Mouse (Mus musculus) adipocyte (in vitro differentiated cells): Measurements from ENCODE around the gene Hist2h3c2.
"Not testable (repeated sequence)": the region's sequence is repeated elsewhere in the genome, so short reads cannot be mapped to it uniquely, and the experiment has no call there.

ENCODE experiments used
- DNase-seq: peaks from one replicate; pipeline ENCODE4 v3.0.0-alpha.2; 2016; ENCODE audit warnings: low spot score

The Hist2h3c2 gene

DNA sequence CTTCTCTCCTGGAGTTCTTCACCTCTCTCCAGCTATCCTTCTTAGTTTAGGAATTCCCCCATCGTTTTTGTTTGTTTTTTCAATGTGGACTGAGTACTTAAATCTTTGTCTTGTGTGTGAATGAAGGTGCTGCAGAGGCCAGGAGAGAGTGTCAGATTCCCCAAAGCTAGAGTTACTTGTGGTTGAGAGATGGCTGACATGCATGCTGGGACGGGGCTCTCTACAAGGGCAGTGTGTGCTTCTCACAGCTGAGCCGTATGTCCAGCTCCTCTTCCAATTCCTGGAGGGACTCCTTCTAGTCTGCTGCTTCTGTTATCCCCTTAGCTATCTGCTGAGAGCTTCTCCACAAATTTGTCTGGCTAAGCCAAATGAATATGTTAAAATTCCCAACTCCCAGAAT is 3.1 kb downstream of the Hist2h3c2 start:
- no peak for DNase-seq

DNA sequence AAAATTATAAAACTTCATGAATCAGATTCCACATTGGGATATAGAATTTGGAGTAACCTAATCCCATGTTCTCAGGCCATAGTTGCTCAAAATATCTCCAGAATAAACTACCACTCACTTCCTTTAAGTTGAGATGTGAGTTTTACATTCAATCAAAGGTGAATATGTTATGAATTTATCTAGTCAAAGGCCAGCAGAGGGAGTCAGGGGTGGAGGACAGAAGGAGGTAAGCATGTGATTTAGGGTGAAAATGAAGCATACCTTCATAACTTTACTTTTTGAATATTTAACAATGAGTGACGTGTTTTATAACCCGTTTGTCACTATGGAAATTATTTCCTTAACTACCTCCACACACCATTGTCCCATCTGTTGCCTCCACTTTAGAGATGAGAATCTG is 4.0 kb downstream of the Hist2h3c2 start:
- DNase-seq: no peak

DNA sequence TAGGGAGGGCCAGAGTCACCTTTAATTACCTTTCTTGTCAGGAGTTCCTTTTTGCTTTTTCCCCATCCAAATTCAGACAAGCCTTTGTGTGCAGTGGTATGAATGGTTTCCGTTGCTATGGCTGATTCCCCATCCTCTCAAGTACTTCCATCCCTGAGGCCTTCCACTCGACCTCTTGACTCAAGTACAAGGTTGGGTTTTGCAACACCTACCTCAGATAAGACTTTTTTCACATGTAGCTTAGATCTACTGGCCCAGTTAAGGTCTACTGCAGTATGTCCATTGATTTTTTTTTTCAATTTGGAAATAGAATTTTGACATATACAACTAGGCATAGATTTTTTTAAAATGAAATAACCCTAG is 7.2 kb downstream of the Hist2h3c2 start:
- no peak for DNase-seq

DNA sequence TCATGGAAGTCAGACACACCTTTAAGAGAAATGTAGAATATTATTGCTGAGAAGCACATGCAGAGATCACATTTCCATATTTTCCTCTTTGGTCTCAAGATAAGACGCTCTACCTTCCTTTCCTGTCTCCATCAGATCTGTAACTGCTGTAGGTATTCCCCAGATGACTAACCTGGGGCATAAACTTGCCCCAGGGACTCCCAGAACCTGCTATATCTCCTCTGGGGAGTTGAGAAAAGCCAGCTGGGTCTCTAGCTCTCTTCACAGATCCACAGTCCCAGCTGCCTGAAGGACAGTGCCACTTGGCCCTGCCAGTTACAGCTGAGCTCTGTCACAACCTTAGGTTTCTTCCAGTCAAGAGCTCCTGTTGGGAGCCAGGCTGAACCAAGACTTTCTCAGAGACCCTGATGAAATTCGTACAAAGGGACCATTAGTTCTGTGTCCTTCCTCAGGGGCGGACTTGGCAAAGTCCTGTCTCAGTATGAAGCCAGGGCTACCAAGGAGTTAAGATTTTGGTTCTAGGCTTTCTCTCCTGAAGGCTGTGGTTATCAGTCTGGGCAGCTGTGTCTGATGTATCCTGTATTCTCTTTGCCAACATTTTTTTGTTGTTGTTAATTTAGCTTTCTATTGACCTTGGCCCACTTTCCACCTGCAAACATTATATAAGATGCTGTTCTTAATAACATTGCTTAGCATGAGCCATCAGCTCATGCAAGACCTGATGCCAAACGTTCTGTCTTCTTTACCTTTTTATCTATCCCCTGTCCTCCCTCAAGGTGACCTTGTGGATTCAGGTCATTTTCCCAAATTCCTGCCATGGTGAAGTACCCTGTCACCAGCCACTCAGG is 7.8 kb downstream of the Hist2h3c2 start:
- no peak for DNase-seq

DNA sequence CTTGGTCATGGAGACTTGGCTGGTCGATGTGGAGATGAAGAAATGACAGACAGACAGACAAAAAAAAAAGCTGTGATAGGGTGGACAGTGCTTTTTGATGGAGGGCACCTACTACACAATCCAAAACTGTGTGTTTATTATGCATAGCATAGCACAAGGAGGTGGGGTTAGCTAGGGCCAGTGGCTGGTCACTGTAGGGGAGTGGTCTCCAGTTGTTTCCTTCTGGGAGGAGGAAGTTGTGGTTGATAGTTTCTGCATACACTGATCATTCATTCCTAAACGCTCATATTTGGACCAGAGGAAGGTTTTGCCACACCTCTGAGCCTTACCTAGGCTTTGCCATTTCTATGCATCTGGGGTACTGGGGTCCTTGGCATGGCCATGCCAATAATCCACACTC is 8.5 kb downstream of the Hist2h3c2 start:
- no peak for DNase-seq

DNA sequence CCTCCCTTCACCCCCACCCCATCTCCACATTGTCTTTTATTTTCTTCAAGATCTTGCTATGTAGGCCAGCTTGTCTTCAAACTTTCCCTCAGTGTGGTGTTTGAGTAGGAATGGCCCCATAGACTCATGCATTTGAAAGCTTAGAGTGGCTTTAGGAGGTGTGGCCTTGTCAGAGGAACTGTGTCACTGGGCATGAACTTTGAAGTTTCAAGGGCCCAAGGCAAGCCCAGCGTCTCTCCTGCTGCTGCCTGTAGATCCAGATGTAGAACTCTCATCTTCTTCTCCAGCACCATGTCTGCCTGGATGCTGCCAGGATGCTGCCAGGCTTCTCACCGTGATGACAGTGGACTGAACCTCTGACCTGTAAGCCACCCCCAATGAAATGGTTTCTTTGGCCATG is 10.1 kb downstream of the Hist2h3c2 start:
- DNase-seq: no peak

DNA sequence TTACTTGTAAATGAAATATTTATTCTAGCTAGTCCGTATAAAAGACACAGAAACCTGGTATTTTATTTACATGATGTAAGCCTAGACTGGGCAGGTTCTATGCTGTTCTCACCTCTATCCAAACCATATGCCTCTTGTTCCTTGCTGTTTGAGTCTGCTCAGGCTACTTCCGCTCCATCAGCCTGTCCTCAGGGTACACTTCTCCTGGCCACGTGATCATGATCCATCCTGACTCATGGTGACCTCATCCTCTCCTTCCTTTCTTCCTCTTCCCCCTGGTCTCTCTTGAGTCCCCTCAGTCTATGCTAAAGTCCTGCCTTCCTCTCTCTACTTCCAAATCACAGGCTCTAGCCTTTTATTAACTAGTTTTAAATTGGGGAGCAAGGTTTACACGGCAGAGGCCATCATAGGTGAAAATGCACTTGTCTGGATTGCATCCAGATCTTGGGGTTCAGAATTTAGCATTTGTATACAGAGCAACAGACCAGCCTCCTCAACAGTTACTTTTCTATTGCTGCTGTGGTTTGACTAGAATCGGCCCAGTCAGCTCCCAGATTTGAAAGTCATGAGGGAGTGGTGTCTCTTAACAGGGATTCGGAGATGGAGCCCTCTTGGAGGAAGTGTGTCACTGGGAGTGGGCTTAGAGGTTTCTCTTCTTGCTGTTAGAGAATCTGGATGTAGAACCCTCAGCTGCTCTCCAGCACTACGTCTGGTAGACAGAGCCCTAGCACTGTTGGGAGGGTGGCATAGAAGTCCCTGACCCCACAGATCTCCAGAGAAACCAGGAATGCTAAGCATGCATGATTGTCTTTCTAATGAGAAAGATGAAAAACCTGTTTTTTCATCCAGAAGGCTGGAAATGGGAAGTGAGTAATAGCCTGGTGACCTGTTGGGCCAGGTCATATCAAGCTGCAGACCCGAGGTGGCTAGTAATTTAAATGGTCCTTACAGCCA is 12.0 kb downstream of the Hist2h3c2 start:
- no peak for DNase-seq

DNA sequence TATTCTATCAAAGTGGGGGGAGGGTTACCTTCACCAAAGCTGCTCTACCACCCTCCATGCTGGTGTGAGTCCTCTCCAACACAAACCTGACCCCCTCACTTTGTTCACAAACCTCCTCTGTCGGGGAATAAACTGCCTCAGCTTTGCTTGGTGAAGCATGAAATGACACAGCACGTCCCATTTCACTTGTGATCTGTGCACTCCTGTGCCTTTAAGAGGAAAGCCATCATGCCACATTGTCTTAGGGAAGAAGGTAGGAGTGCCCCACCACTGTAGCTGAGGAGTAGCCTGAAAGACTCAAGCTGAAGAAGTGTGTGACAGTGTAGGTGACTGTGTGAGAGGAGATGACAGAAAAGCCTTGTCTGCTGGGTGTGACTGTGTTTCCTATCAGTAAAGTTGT is 13.5 kb downstream of the Hist2h3c2 start:
- DNase-seq: no peak

DNA sequence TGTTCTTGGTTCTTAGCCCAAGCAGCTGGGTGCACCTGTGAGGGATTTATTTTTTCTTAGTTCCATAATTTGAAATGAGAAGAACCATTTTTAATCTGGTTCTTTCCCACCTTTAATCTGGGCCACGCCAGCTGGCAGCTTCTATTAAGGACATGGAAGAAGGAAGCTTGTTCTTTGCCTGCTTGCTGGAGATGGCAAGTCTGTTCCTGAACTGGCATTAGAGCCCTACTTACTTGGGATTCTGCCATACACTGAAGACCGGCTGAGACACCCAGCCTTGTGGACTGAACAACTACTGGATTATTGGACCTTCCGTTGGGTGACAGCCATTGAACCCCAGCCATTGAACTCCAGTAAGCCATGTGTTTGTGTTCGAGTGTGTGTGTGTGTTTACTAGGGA is 16.2 kb downstream of the Hist2h3c2 start:
- no peak for DNase-seq

DNA sequence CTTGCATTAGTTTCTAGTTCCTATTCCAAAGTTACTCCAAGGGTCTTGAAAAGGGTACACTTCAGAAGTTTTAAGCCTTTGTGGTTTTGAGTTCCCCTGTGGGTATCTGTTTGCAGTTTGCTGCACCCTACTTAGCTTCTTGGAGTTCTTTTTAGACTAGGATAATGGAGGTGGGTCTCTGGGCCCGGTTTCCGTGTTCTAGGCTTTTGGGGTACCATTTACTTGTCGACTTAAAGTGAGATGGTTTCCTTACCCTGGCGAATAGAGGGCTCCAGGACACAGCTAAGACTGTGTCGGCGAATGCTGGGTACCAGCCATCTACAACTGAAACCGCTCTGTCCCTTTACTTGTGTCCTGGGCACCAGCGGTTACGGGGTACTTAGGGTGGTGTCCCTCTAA is 17.3 kb downstream of the Hist2h3c2 start:
- no peak for DNase-seq

DNA sequence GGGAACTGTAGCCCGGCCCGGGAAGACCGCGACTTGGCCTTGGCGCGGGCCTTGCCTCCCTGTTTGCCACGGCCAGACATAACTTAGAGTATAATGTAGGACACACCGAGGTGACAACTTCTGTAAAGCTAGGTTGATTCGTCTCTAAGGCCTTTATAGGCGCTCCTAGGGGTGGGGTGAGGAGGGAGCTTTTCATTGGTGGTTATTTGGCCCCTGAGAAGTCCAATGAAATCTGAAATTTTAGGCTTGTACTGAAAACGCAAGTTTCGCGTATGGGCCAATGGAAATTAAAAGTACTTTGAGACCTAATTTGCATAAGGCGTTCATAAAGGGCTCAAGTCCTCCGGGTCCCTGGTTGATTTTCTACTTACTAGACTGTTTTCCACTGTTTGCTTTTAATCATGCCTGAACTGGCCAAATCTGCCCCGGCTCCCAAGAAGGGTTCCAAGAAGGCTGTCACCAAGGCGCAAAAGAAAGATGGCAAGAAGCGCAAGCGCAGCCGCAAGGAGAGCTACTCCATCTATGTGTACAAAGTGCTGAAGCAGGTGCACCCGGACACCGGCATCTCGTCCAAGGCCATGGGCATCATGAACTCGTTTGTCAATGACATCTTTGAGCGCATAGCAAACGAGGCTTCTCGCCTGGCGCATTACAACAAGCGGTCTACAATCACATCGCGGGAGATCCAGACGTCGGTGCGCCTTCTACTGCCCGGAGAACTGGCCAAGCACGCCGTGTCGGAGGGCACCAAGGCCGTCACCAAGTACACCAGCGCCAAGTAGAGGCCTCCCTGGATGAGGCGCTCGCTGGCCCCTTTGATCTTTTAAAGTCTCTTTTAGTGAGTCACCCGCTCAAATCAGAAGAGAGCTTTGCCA is 17.9 kb downstream of the Hist2h3c2 start, which contains the start of the genes Hist2h2ac and Hist2h2be:
TSS of gene Hist2h2ac (minus strand) at position 116 of the 875 bp plus-strand sequence.
TSS of gene Hist2h2be (plus strand) at position 355 of the 875 bp plus-strand sequence.
- DNase-seq: peak; percentile 96

DNA sequence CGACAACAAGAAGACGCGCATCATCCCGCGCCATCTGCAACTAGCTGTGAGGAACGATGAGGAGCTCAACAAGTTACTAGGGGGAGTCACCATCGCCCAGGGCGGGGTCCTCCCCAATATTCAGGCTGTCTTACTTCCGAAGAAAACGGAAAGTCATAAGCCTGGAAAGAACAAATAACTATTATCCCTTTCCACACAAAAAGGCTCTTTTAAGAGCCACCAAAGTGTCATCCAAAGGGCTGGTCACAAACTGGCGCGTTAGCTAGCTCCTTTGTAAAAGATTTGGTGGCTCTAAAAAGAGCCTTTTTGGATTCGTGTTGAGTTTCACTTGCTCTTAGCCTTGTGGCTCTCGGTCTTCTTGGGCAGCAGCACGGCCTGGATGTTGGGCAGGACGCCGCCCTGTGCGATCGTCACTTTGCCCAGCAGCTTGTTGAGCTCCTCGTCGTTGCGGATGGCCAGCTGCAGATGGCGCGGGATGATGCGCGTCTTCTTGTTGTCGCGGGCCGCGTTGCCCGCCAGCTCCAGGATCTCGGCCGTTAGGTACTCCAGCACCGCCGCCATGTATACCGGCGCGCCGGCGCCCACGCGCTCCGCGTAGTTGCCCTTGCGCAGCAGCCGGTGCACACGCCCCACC is 18.7 kb downstream of the Hist2h3c2 start:
- DNase-seq: peak; percentile 50

DNA sequence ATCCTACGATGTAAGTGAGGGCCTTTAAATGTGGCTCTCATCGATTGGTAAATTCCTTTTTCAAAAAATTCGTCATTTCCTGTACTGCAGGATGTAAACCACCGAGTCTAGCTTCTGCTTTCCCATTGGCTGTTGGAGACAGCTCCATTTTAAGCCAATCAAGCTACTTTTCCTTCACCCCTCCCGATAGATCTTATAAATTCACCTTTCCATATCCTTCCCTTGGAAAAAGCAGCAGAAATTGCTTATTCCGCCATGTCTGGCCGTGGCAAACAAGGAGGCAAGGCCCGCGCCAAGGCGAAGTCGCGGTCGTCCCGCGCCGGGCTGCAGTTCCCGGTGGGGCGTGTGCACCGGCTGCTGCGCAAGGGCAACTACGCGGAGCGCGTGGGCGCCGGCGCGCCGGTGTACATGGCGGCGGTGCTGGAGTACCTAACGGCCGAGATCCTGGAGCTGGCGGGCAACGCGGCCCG is 19.2 kb downstream of the Hist2h3c2 start, which contains the start of the genes Bola1 and Hist2h2ab:
TSS of gene Bola1 (minus strand) at position 49 of the 470 bp plus-strand sequence.
TSS of gene Hist2h2ab (plus strand) at position 205 of the 470 bp plus-strand sequence.
- peak; percentile 88 for DNase-seq

DNA sequence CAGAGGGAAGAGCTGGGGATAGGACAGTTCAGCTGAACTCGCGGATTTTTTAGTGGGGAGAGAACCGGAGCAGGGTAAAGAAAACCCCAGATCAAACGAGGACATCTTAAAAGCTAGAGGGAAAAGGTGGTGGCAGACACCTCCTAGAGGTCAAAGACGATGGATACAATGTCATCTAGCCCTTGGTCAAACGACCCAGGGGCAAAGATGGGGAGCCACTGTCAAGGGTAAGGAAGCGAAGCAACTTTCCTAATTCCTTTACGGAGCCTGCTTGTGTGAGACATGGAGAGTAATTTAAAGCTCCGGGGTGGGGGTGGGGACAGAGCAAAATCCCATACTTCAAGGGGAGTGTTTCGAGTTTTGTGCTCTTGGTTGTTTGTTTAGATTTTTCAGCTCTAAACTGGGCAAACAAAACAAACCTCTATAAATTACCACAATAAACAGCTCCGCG is 19.7 kb downstream of the Hist2h3c2 start:
- no peak for DNase-seq

DNA sequence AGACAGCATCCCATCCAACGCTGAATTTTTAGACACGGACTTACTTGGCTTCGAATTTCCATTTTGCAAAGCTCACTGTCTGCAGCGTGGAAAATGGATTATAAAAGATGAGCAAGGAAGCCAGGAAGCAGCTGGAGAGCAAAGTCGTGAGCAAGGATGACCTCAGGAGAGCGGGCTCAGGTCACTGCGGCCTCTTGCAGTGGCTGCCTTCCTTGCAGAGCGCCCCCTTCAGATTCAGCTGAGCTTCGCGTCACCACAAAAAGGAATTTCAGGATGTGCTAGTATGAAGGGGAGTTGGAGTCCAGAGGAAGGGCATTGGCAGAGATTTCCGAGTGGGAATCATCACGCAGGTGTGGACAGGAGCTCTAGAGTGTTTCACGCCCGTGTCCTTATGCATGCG is 29.7 kb downstream of the Hist2h3c2 start:
- DNase-seq: no peak

DNA sequence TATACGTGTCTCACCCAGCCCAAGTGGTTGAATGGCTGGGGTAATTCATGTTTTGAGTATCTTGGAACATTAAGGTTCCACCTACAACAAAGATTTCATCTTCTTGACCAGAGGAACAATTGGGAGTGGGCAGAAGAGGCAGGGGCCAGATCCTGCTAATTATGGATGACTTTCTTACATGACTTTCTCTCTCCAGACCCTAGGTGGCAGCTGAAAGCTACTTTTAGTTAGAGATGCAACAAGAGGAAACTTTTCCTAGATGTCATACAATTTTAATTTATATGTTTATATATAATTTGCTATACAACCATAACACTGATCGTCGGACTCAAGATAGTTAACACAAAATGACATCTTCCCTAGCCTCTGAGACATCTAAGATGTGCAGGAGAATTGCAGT is 31.1 kb downstream of the Hist2h3c2 start:
- DNase-seq: peak; percentile 51

DNA sequence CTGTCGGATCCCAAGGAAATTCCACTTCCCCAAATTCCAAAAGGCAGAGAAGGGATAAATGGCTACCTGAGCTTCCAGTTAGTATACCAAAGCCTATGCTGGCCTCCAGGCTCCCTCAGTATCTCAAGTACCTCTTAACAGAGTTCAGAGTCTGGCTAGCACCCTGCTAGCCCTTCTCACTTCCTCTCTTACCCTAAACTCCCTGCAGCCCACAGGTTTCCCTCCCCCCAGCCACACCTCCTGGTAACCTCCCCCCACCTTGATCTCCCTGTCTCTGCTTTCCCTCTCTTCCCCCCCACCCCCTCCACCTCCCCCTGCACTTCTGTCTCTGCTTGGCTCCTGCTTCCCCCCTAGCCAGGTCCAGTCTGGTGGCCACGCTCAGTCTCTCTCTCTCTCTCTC is 39.2 kb downstream of the Hist2h3c2 start:
- no peak for DNase-seq

DNA sequence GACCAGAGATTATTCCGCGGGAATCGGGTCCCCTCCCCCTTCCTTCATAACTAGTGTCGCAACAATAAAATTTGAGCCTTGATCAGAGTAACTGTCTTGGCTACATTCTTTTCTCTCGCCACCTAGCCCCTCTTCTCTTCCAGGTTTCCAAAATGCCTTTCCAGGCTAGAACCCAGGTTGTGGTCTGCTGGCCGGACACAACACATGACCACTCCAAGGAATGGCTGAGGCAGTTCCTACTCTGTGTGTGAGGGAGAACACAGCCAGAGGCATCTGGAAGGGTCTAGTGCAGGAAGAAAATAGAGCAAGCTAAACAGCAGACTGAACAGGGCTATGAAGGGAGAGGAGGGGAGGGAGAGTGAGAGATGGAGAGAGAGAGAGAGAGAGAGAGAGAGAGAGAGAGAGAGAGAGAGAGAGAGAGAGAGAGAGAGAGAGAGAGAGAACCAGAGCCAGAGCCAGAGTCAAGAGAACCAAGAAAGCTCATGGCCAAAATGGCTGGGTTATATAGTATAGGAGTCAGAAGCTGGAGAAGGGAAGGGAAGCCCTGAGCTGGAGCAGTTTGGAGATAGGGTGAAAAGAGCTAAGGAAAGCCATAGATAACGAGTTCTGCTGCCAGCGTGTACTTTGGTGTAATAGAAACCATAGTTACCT is 40.2 kb downstream of the Hist2h3c2 start:
- not testable (repeated sequence) for DNase-seq

DNA sequence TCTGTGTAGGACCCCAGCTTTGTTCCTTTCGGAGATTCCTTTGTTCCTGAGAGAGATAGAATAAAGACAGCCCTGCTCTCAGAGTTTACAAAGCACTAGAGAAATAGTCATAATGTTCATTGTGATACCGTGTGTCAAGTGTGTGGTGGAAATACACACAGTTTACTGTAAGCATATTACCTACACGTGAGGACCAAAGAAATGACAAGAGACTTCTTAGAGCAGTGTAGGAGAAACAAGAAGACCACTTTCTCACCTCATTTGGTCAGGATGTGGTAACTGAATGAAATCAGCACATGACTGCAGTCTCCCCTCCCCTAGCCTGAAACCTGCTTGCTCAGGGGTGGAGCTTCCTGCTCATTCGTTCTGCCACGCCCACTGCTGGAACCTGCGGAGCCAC is 40.7 kb downstream of the Hist2h3c2 start:
- DNase-seq: peak; percentile 51

DNA sequence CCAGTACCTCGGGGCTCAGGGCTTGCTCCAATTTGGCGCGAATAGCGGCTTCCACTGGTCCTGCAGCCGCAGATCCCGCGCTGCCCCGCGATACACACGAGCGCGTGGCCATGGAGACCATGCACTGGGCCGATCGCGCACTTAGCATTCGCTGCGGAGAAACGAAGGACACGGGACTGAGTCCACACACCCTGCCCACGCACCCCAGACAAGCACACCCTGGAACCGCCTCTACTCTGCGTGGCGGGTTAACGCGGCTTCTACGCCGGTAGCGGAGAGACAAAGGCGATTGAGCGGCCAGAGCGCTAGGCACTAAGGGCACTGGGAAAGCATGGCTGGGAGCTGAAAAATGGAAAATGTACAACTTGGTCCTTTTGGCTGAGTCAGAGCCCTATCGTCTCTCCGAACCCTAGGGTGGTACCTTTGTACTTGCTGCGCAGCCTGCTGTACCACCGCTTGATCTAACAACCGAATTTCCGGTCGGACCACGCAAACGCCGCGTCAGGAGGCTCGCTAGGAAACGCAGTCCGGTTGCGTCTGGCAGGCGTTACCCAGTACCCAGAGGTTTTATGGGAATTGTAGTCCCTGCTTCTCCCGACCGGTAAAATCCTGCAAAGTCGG is 41.7 kb downstream of the Hist2h3c2 start:
- DNase-seq: peak; percentile 94
